Mouse (Mus musculus): ENCODE data around the gene Zkscan16.

GRCm38 (mm10) chr4:58932541-58932940 lies 10.9 kb upstream of the Zkscan16 start:
- TF ChIP-seq CTCF (IDR thresholded peaks at IDR 0.05; ENCODE audit: extremely low read depth, insufficient read length, insufficient replicate concordance, low read depth, low read length) (no peak), POLR2A (IDR thresholded peaks at IDR 0.05; ENCODE audit: low read depth, low read length) (no peak)

Measured in small intestine, adult 2 months (tissue).